Mouse (Mus musculus) megakaryocyte-erythroid progenitor cell, adult 5-6 weeks (primary cell): ENCODE results near the gene Myo18b. TPM values are rescaled to one million over a fixed set of nuclear protein-coding genes. Genes with fewer than 3 reads are reported as not detected.

Experiments
- ATAC-seq: replicated peaks from 2 replicates; pipeline ENCODE4 v1.8.0; 2016; ENCODE audit warnings: mild to moderate bottlenecking, inconsistent platforms; ENCODE audit not compliant: severe bottlenecking, poor library complexity, low FRiP score, low TSS enrichment
- total RNA-seq, 2 experiments: library from RNA; stranded (forward) in 1 of 2; stranded (reverse) in 1 of 2; fragments of 200-1000, 215-1000 nt in 1 of 2; fragments of >200 nt in 1 of 2; fragmentation: Nextera tagmentation in 1 of 2; gene quantifications; 2 replicates each; pipeline ENCODE4 v1.2.3; 2014 to 2017

Gene Myo18b
- total RNA-seq (2014; fragmentation: Nextera tagmentation) (not detected in 2 replicates), total RNA-seq (2017) (not detected in 2 replicates)

GRCm38 (mm10) chr5:112895674-112896654 is at the start of gene Myo18b:
TSS of gene Myo18b (minus strand) at chr5:112896362.
- ATAC-seq = no peak

GRCm38 (mm10) chr5:112945925-112946324 is 49.8 kb upstream of the Myo18b start:
- ATAC-seq = no peak

- no peak for ATAC-seq
These were observed 46.1 kb upstream of the Myo18b start for GRCm38 (mm10) chr5:112942244-112942643.

- ATAC-seq = no peak
These were observed 44.8 kb upstream of the Myo18b start for GRCm38 (mm10) chr5:112941001-112941400.

GRCm38 (mm10) chr5:112936632-112937031 is 40.5 kb upstream of the Myo18b start:
- ATAC-seq = no peak

- no peak for ATAC-seq
These were observed 39.3 kb upstream of the Myo18b start for GRCm38 (mm10) chr5:112935436-112935835.

- no peak for ATAC-seq
These were observed 36.9 kb upstream of the Myo18b start for GRCm38 (mm10) chr5:112932878-112933567.

GRCm38 (mm10) chr5:112931901-112932300 is 35.7 kb upstream of the Myo18b start:
- no peak for ATAC-seq

- ATAC-seq = no peak
These were observed 32.2 kb upstream of the Myo18b start for GRCm38 (mm10) chr5:112928201-112928881.

GRCm38 (mm10) chr5:112925422-112925821 is 29.3 kb upstream of the Myo18b start:
- no peak for ATAC-seq

- no peak for ATAC-seq
These were observed 28.6 kb upstream of the Myo18b start for GRCm38 (mm10) chr5:112924806-112925205.

- ATAC-seq = no peak
These were observed 27.7 kb upstream of the Myo18b start for GRCm38 (mm10) chr5:112923841-112924240.

GRCm38 (mm10) chr5:112921914-112922313 is 25.8 kb upstream of the Myo18b start:
- ATAC-seq = no peak

GRCm38 (mm10) chr5:112910381-112910780 is 14.2 kb upstream of the Myo18b start:
- ATAC-seq = no peak

GRCm38 (mm10) chr5:112908169-112908614 is 12.0 kb upstream of the Myo18b start:
- no peak for ATAC-seq

- no peak for ATAC-seq
These were observed 11.3 kb upstream of the Myo18b start for GRCm38 (mm10) chr5:112907504-112907903.

GRCm38 (mm10) chr5:112893462-112894060 is 2.6 kb downstream of the Myo18b start:
- no peak for ATAC-seq

- ATAC-seq = no peak
These were observed 3.8 kb downstream of the Myo18b start for GRCm38 (mm10) chr5:112892411-112892810.

GRCm38 (mm10) chr5:112888651-112889050 is 7.5 kb downstream of the Myo18b start:
- no peak for ATAC-seq
